Mouse (Mus musculus) forebrain, postnatal 0 days (tissue): ENCODE measurements at regions not wholly inside any gene's neighbourhood (a gene's known extent, or its start where the extent isn't known, plus 50 kb on each side); places are given as distances from the start of the nearest gene placed in this dataset.
A peak's percentile ranks its signal among the peaks of the same experiment; 100 is the strongest.

Experiments
- ATAC-seq: fragments of 200-750 bp; cut with Nextera tagmentation; 2 replicates; pipeline ENCODE4 v1.8.0; 2017; ENCODE audit warnings: mild to moderate bottlenecking, moderate library complexity
- DNase-seq: peaks from one replicate; pipeline ENCODE4 v3.0.0-alpha.2; 2015
- H3K27ac ChIP-seq: fragments of 300-500 bp; sonication (generic); 2 replicates; pipeline ENCODE4 v1.5.1; 2014; ENCODE audit warnings: low read depth, mild to moderate bottlenecking, antibody characterized with exemption, low read length, moderate library complexity, mixed read lengths
- H3K27me3 ChIP-seq: fragments of 300-500 bp; sonication (generic); 2 replicates; pipeline ENCODE4 v1.6.1; 2014; ENCODE audit warnings: mild to moderate bottlenecking, low read length, mixed read lengths; ENCODE audit not compliant: insufficient read depth
- H3K36me3 ChIP-seq: fragments of 300-500 bp; sonication (generic); 2 replicates; pipeline ENCODE4 v1.6.1; 2014; ENCODE audit warnings: mild to moderate bottlenecking, moderate library complexity; ENCODE audit not compliant: insufficient read depth
- H3K4me1 ChIP-seq: fragments of 300-500 bp; sonication (generic); 2 replicates; pipeline ENCODE4 v1.6.1; 2014; ENCODE audit warnings: antibody characterized with exemption; ENCODE audit not compliant: insufficient read depth
- H3K4me2 ChIP-seq: fragments of 300-500 bp; sonication (generic); 2 replicates; pipeline ENCODE4 v1.6.1; 2014; ENCODE audit warnings: low read depth, mild to moderate bottlenecking, moderate library complexity
- H3K4me3 ChIP-seq: fragments of 300-500 bp; sonication (generic); 2 replicates; pipeline ENCODE4 v1.5.1; 2014; ENCODE audit warnings: low read depth, low read length, mixed read lengths
- H3K9ac ChIP-seq: fragments of 300-500 bp; sonication (generic); 2 replicates; pipeline ENCODE4 v1.6.1; 2014; ENCODE audit warnings: mild to moderate bottlenecking
- H3K9me3 ChIP-seq: fragments of 300-500 bp; sonication (generic); 2 replicates; pipeline ENCODE4 v1.6.1; 2016; ENCODE audit warnings: low read length
- CTCF ChIP-seq: sonication (generic); IDR thresholded peaks from 2 replicates; pipeline ENCODE4 v1.5.1; 2016; ENCODE audit warnings: antibody characterized with exemption, control low read depth, low read depth
- WGBS: fragments of 180-500 bp; shearing (Covaris S2); extraction: QIAGEN DNeasy Blood & Tissue Kit; methylation state at CpG from one replicate; pipeline ENCODE4 v1.1.7; 2014; 5-methylcytosine and 5-hydroxymethylcytosine counted together

DNA sequence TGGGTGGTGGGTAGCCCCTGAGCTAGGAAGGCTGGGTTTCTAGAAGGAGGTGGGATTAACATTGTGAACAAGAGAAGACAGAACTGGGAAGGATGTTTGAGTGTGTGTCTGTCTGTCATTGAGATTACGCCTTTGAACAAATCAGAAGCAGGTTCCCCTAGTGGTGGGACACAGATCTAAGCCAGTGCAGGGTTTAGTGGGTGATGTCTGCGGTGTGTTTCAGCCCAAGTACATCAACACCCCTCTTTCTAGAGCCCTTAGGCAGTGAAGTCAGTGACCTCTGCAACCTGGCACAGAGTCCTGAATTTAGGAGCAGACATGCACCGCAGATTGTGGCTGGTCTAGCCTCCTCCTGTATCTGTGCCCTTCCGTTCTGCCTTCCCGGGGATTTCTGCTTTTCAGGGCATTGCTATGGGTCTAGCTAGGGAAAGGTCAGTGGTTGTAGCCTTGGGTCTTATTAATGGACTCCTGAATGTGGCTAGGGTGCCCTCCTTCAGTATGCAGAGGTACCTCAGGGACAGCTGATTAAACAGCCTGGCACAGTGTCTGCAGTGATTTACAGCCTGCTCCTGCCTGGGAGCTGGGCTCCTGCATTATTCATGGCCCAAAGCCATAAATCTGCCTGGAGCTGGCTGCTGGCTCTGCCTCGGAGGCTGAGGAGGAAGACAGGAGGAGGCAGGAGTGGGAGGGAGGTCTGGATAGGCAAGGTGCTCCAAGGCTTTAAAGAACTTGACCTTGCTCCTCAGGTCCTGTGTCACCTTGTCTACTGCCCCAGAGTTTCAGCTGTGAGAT is 264.3 kb downstream of the Dysf start:
- no peak overlapping the region for H3K9ac ChIP-seq
- 0 out of 2 replicates have a peak, but pooled peaks cover 10% of the 10 kb centered on the region for H3K4me1 ChIP-seq
- peak; percentile 40 for TF ChIP-seq CTCF
- H3K9me3 ChIP-seq: no peaks in the 10 kb centered on the region
- WGBS: 55% methylated on average over 6 of the region's 6 CpGs
- no peak overlapping the region for H3K4me3 ChIP-seq
- H3K27me3 ChIP-seq: no peaks in the 10 kb centered on the region
- H3K4me2 ChIP-seq: no peak overlapping the region
- ATAC-seq: peak; percentile 83
- no peaks in the 10 kb centered on the region for H3K36me3 ChIP-seq
- no peak overlapping the region for H3K27ac ChIP-seq
- DNase-seq: peak; percentile 75

DNA sequence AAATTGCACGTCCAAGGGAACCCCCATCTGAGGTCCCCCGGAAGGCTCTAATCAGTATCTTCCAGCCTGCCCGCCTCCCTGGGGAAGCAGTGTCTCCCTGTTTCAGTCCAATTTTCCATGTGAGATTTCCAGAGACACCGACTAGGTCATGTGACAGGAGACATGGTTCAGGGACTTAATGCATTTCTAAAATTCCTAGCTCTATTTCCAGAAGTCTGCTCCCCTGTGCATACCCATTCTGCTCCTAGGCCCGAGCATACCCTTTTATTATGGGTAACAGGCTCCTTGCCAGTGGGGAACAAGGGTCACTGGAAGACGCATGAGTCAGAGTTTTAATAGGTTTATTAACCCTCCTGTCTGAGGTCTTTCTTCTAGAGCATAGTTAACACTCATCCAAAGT is 263.6 kb downstream of the Dysf start:
- no peak overlapping the region for H3K4me2 ChIP-seq
- no peak overlapping the region for H3K9ac ChIP-seq
- no peak overlapping the region for H3K27ac ChIP-seq
- H3K4me3 ChIP-seq: no peak overlapping the region
- 72% methylated on average over 6 of the region's 6 CpGs for WGBS
- ATAC-seq (no peak), DNase-seq (no peak)
- H3K9me3 ChIP-seq: no peaks in the 10 kb centered on the region
- no peaks in the 10 kb centered on the region for H3K36me3 ChIP-seq
- H3K4me1 ChIP-seq: 0 out of 2 replicates have a peak, but pooled peaks cover 10% of the 10 kb centered on the region
- TF ChIP-seq CTCF: no peak
- H3K27me3 ChIP-seq: no peaks in the 10 kb centered on the region

DNA sequence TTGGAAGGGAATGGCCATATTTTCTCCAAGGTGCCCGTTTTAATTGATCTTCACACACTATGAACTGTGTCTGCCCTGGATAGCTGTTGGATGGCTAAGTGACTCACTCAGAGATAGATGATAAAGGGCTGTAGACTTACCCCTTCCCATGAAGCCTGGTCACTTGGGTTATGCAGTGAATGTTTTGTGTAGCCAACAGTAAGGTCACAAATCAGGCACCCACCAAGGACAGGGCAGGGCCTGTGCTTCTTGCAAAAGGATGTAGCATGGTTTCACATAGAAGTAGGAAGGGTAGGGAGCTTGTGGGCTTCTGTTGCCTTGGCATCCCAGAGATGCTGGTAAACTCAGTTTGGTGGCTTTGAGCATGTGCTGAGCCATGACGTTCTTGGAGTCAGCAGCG is 263.1 kb downstream of the Dysf start:
- DNase-seq (no peak), ATAC-seq (no peak)
- H3K9me3 ChIP-seq: no peaks in the 10 kb centered on the region
- no peaks in the 10 kb centered on the region for H3K27me3 ChIP-seq
- no peak overlapping the region for H3K4me2 ChIP-seq
- H3K9ac ChIP-seq: no peak overlapping the region
- H3K27ac ChIP-seq: no peak overlapping the region
- 0 out of 2 replicates have a peak, but pooled peaks cover 10% of the 10 kb centered on the region for H3K4me1 ChIP-seq
- TF ChIP-seq CTCF: no peak
- no peak overlapping the region for H3K4me3 ChIP-seq
- no peaks in the 10 kb centered on the region for H3K36me3 ChIP-seq
- 80% methylated on average over 3 of the region's 3 CpGs for WGBS

DNA sequence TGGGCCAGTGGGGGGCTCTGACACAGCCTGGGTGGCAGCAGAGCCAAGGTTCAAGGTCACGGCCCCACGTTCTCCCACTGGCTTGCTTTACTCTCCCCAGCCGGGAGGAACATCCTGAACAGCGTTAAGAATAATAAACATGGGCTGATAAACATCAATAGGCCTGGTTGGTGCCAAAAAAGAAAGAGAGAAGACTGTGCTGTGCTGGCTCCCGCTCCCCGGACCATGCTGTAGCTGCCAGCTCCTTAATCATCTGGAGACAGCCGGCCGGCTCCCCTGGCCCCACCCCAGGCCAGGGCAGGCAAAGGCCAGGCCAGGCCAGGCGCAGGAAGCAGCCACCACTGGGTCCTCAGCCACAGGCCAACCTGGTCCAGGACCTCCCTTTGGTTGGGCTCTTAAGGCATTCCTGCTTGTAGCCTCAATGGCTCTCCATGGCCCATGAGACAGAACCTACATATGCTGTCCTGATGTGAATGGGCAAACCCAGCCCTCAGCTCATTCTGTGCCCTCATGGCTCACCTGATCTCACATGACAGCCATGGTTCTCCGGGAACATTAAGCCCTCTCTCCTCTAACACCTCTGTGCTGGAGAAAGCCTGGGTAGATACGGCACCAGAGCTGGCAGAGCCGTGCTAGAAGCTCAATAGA is 262.3 kb downstream of the Dysf start:
- 60% methylated on average over 12 of the region's 12 CpGs for WGBS
- Histone ChIP-seq H3K27me3 (no peaks in the 10 kb centered on the region), H3K9me3 (no peaks in the 10 kb centered on the region), H3K9ac (no peak overlapping the region), H3K4me1 (0 out of 2 replicates have a peak, but pooled peaks cover 10% of the 10 kb centered on the region), H3K36me3 (no peaks in the 10 kb centered on the region), H3K27ac (no peak overlapping the region), H3K4me2 (no peak overlapping the region), H3K4me3 (no peak overlapping the region)
- DNase-seq: no peak
- no peak for TF ChIP-seq CTCF
- no peak for ATAC-seq

DNA sequence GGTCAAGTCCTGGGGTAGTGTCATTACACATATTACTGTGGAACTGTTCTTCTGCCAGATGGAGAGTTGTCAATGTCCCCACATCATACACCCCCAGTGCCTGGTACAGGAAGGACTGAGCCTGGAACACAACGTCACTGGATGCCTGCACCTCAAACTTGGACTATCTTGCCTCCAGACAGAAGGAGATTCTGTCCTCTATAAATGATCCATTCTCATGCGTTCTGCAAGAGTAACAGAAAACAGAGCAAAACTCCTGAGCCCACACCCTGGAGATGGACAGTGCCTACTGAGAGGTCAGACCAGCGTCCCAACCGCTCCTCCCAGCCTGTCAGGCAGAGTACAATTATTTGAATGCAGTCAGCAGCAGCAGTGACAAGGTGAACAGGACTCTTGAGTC is 261.1 kb downstream of the Dysf start:
- ATAC-seq (no peak), DNase-seq (no peak)
- Histone ChIP-seq H3K27me3 (no peaks in the 10 kb centered on the region), H3K9me3 (no peaks in the 10 kb centered on the region), H3K4me3 (no peak overlapping the region), H3K4me1 (0 out of 2 replicates have a peak, but pooled peaks cover 10% of the 10 kb centered on the region), H3K36me3 (no peaks in the 10 kb centered on the region), H3K9ac (no peak overlapping the region), H3K4me2 (no peak overlapping the region), H3K27ac (no peak overlapping the region)
- WGBS: 94% methylated on average over 4 of the region's 4 CpGs
- no peak for TF ChIP-seq CTCF

DNA sequence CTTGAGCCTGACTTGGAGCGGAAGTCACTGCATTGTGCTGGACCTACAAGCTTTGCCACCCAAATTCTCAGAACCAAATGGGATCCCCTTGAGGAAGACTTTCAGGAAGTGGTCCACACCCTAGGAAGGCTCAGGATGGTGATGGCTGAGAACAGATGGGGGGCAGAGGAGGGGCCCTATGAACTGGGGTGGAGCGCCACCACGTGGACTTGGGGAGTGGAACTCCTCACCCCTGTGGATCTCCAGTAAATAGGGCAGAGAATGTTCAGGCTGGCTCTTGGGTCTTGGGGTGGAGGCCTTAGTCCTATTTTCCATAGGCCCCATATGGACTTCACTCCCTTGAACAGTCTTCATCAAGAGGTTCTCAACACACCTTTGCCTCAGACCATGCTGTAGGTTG is 260.6 kb downstream of the Dysf start:
- H3K4me2 ChIP-seq: no peak overlapping the region
- no peak overlapping the region for H3K4me3 ChIP-seq
- TF ChIP-seq CTCF: no peak
- H3K9ac ChIP-seq: no peak overlapping the region
- ATAC-seq: no peak
- no peak overlapping the region for H3K27ac ChIP-seq
- no peak for DNase-seq
- 0 out of 2 replicates have a peak, but pooled peaks cover 10% of the 10 kb centered on the region for H3K4me1 ChIP-seq
- WGBS: 69% methylated on average over 3 of the region's 3 CpGs
- H3K36me3 ChIP-seq: no peaks in the 10 kb centered on the region
- H3K9me3 ChIP-seq: no peaks in the 10 kb centered on the region
- no peaks in the 10 kb centered on the region for H3K27me3 ChIP-seq

DNA sequence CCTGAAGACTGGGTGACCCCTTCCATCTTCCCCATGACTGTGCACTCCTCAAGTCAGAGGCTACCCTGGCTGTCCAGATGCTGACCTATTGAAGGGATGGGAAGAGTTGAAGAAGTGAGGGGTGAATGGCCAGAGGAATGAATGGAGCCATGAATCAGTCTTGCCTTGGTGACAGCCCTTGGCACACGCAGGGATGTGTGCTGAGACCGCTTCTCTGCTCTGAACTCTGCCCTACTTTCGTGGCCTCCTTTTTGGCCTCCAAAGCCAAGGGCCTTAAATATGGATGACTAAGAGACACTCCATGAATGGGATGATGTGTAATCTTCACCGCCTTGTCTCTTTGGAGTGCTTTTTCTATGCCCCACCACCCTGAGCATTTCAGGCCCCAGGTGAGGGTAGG is 259.7 kb downstream of the Dysf start:
- H3K4me2 ChIP-seq: no peak overlapping the region
- no peaks in the 10 kb centered on the region for H3K36me3 ChIP-seq
- no peaks in the 10 kb centered on the region for H3K27me3 ChIP-seq
- no peaks in the 10 kb centered on the region for H3K9me3 ChIP-seq
- H3K27ac ChIP-seq: no peak overlapping the region
- no peak for TF ChIP-seq CTCF
- no peak overlapping the region for H3K9ac ChIP-seq
- ATAC-seq (no peak), DNase-seq (no peak)
- WGBS: 94% methylated on average over 4 of the region's 4 CpGs
- no peak overlapping the region for H3K4me3 ChIP-seq
- 0 out of 2 replicates have a peak, but pooled peaks cover 9% of the 10 kb centered on the region for H3K4me1 ChIP-seq
